In genomic region chr1:54979226-54979984, GRCm38 (mm10) we compare ENCODE assay signal across 8 mouse cellular contexts. TPM values are rescaled to one million over a fixed set of nuclear protein-coding genes. Genes with fewer than 3 reads are reported as not detected.
DNase-seq lines count a peak whose midpoint lies in the region; ATAC-seq and TF ChIP-seq lines count a peak whose summit lies in the region.

No protein-coding gene starts in this region.

- no peaks in the 10 kb centered on the region for H3K4me1 ChIP-seq in hindbrain, postnatal 0 days (ENCODE audit: insufficient read depth, low read length)
- H3K4me1 ChIP-seq in midbrain, embryonic 13.5 days (replicated peaks), result no peaks in the 10 kb centered on the region

- H3K27ac ChIP-seq in hindbrain, postnatal 0 days, result no peak overlapping the region
- no peak overlapping the region for H3K27ac ChIP-seq in midbrain, embryonic 13.5 days

- no peak overlapping the region for H3K9ac ChIP-seq in hindbrain, postnatal 0 days (replicated peaks; ENCODE audit: low read length)
- no peak overlapping the region for H3K9ac ChIP-seq in midbrain, embryonic 13.5 days (replicated peaks)

- no peak overlapping the region for H3K4me2 ChIP-seq in hindbrain, postnatal 0 days (ENCODE audit: low read depth, low read length)
- no peak overlapping the region for H3K4me2 ChIP-seq in midbrain, embryonic 13.5 days (replicated peaks)

- peak; percentile 44 for ATAC-seq in frontal cortex, adult (ENCODE audit: low TSS enrichment)
- ATAC-seq in hindbrain, postnatal 0 days, result peak; percentile 71
- peak; percentile 62 for ATAC-seq in midbrain, embryonic 13.5 days

- H3K4me3 ChIP-seq in hindbrain, postnatal 0 days (ENCODE audit: low read length), result no peak overlapping the region
- H3K4me3 ChIP-seq in midbrain, embryonic 13.5 days (replicated peaks), result no peak overlapping the region

- H3K36me3 ChIP-seq in hindbrain, postnatal 0 days (ENCODE audit: insufficient read depth, low read length), result no peaks in the 10 kb centered on the region
- H3K36me3 ChIP-seq in midbrain, embryonic 13.5 days, result peaks cover 6% of the 10 kb centered on the region; the same call in 1 of the 2 replicates

- 65% methylated on average over 1 of the region's 1 CpGs for WGBS in hindbrain, postnatal 0 days
- 74% methylated on average over 1 of the region's 1 CpGs for WGBS in midbrain, embryonic 13.5 days

- DNase-seq in frontal cortex, postnatal 25 days (ENCODE audit: low spot score in 2 of 2), result no peak
- DNase-seq in thymus, postnatal 0 days (ENCODE audit: low spot score), result peak; percentile 56
- no peak for DNase-seq in thymus, postnatal 10 days (ENCODE audit: low spot score in 2 of 2)
- peak; percentile 65 for DNase-seq in hindbrain, postnatal 0 days (ENCODE audit: low spot score)
- DNase-seq in c-Kit-positive CD71-positive TER-119-positive erythroid progenitor cells, embryonic 14.5 days (ENCODE audit: low spot score), result no peak
- DNase-seq in right cerebral cortex, adult 18-20 months, result no peak

- TF ChIP-seq CTCF in hindbrain, postnatal 0 days (IDR thresholded peaks at IDR 0.05; ENCODE audit: low read depth), result peak; percentile 63

- H3K27me3 ChIP-seq in hindbrain, postnatal 0 days (ENCODE audit: insufficient read depth, low read length), result no peaks in the 10 kb centered on the region
- H3K27me3 ChIP-seq in midbrain, embryonic 13.5 days, result no peaks in the 10 kb centered on the region

- no peaks in the 10 kb centered on the region for H3K9me3 ChIP-seq in hindbrain, postnatal 0 days (ENCODE audit: low read length)
- H3K9me3 ChIP-seq in midbrain, embryonic 13.5 days, result no peaks in the 10 kb centered on the region

RNA-seq across cellular contexts. Expression of gene Sf3b1, which starts 47.9 kb away (rescaled TPM):
- polyA plus RNA-seq in thymus, postnatal 0 days (2015; fragmentation: Nextera tagmentation; extraction: Ambion mirVana), result 390 and 430 TPM in 2 replicates
- total RNA-seq in hindbrain, postnatal 0 days (2014; rRNA removed), result 141 and 306 TPM in 2 replicates
- polyA plus RNA-seq in hindbrain, postnatal 0 days (2015; fragmentation: Nextera tagmentation; extraction: Ambion mirVana), result 261 and 279 TPM in 2 replicates
- 342 and 394 TPM in 2 replicates for polyA plus RNA-seq in midbrain, embryonic 13.5 days (2015; fragmentation: Nextera tagmentation; extraction: Ambion mirVana)

RNA-seq across cellular contexts. Expression of gene Ankrd44, which starts 53.2 kb away (rescaled TPM):
- 34.3 and 42.6 TPM in 2 replicates for polyA plus RNA-seq in thymus, postnatal 0 days (2015; fragmentation: Nextera tagmentation; extraction: Ambion mirVana)
- 41.9 and 82.9 TPM in 2 replicates for total RNA-seq in hindbrain, postnatal 0 days (2014; rRNA removed)
- polyA plus RNA-seq in hindbrain, postnatal 0 days (2015; fragmentation: Nextera tagmentation; extraction: Ambion mirVana), result 13.7 and 13.8 TPM in 2 replicates
- 19.7 and 22.2 TPM in 2 replicates for polyA plus RNA-seq in midbrain, embryonic 13.5 days (2015; fragmentation: Nextera tagmentation; extraction: Ambion mirVana)

Comparison
In these comparisons a context has a peak if more than half of its experiments do, and no peak if none do; other contexts are left out.
1. DNase-seq: peak in thymus, postnatal 0 days (single experiment) and hindbrain, postnatal 0 days (single experiment); none in frontal cortex, postnatal 25 days (0 of 2), thymus, postnatal 10 days (0 of 2), c-Kit-positive CD71-positive TER-119-positive erythroid progenitor cells, embryonic 14.5 days (single experiment) and right cerebral cortex, adult 18-20 months (single experiment).
2. Peak in every context shown above with its lines, with median percentiles within 50 percentile points of each other: ATAC-seq.